Comparison of ENCODE assay signal across 26 mouse cellular contexts in the genomic region with DNA sequence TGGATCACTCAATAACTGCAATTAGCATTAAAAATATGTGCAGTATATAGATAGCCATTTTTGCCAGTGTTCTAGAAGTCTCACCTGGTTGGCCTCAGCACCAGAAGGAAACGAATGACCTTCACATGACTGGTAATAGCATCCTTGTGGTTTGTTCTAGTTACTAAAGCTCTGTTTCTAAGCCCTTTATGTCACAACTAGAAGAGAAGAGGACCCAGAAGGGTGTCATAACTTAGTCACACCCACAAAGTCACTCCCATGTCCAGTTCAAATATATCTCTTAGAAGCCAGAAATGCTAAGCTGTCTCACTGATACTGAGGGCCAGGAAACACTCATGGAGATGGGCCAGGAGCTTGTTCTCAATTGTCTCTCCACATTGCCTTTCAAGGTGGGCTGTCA.
DNase-seq lines count a peak whose midpoint lies in the region; ATAC-seq and TF ChIP-seq lines count a peak whose summit lies in the region.
"Had no signal": no experiment of that assay in that cellular context is flagged by ENCODE, and none has a peak within 500 bp of the region (broad histone marks: within the 10 kb centered on the region; RNA-seq: fewer than 3 reads in every experiment).

No protein-coding gene starts in this region.

- H3K9ac ChIP-seq in heart, adult 2 months (ENCODE audit: low read depth, low read length) = no peak overlapping the region
- H3K9ac ChIP-seq: forebrain, postnatal 0 days; heart, embryonic 12.5 days; heart, embryonic 15.5 days; hindbrain, embryonic 14.5 days had no signal

- TF ChIP-seq POLR2A in heart, adult 2 months (IDR thresholded peaks at IDR 0.05; ENCODE audit: insufficient read depth, low read depth, low read length) = no peak

- no peak for TF ChIP-seq EP300 in heart, adult 2 months (IDR thresholded peaks at IDR 0.05; ENCODE audit: insufficient read depth, low read depth, low read length)

- H3K4me1 ChIP-seq in heart, embryonic 10.5 days = no peaks in the 10 kb centered on the region
- H3K4me1 ChIP-seq in heart, adult 2 months (ENCODE audit: control insufficient read depth, insufficient read depth, low read length) = no peaks in the 10 kb centered on the region
- no peaks in the 10 kb centered on the region for H3K4me1 ChIP-seq in forebrain, embryonic 10.5 days
- H3K4me1 ChIP-seq: heart, embryonic 12.5 days had no signal

- H3K9me3 ChIP-seq in heart, embryonic 10.5 days = no peaks in the 10 kb centered on the region
- H3K9me3 ChIP-seq in forebrain, embryonic 10.5 days = no peaks in the 10 kb centered on the region
- H3K9me3 ChIP-seq: G1E; heart, embryonic 12.5 days; heart, embryonic 15.5 days had no signal

- H3K79me2 ChIP-seq in heart, adult 2 months (replicated peaks; ENCODE audit: control insufficient read depth, insufficient read depth, low read length) = no peaks in the 10 kb centered on the region

- H3K4me3 ChIP-seq in heart, embryonic 10.5 days = no peak overlapping the region
- H3K4me3 ChIP-seq in heart, adult 2 months = no peak overlapping the region
- H3K4me3 ChIP-seq in forebrain, embryonic 10.5 days = no peak overlapping the region
- H3K4me3 ChIP-seq: gastrocnemius, adult 2 months; heart, embryonic 12.5 days; heart, embryonic 15.5 days had no signal

- H3K27ac ChIP-seq in heart, embryonic 10.5 days = no peak overlapping the region
- no peak overlapping the region for H3K27ac ChIP-seq in heart, adult 2 months
- H3K27ac ChIP-seq in forebrain, embryonic 10.5 days = no peak overlapping the region
- H3K27ac ChIP-seq: gastrocnemius, adult 2 months; heart, embryonic 15.5 days; hindbrain, embryonic 14.5 days; hindbrain, postnatal 0 days had no signal

- peak; percentile 96 for ATAC-seq in megakaryocyte, adult 5-6 weeks (ENCODE audit: poor library complexity, severe bottlenecking)
- 0 out of 2 replicates have a peak, but pooled peaks have one; percentile 27 for ATAC-seq in monocyte, adult 5-6 weeks (replicated peaks; ENCODE audit: insufficient number of reproducible peaks, low FRiP score, low TSS enrichment, poor library complexity, severe bottlenecking)
- ATAC-seq: forebrain, embryonic 14.5 days; forebrain, postnatal 0 days; hindbrain, postnatal 0 days; inflammation-experienced regulatory T-cells, adult 6 months had no signal

- peak; percentile 9 for DNase-seq in heart, embryonic 10.5 days (ENCODE audit: low spot score)
- no peak for DNase-seq in heart, adult 2 months
- DNase-seq in left cerebral cortex, postnatal 10 days (ENCODE audit: extremely low spot score in 1 of 2, low spot score in 2 of 2) = no peak
- DNase-seq in layer of hippocampus, adult 9-11 months = no peak
- no peak for DNase-seq in forebrain, embryonic 10.5 days (ENCODE audit: extremely low spot score, low spot score)
- DNase-seq: adrenal gland, adult 2 months; adrenal gland, postnatal 14 days; B cell, adult 2 months; cerebellum, adult 18-20 months; cerebellum, adult 9-10 months; cerebellum, postnatal 14 days; forebrain, postnatal 0 days; gastrocnemius, adult 2 months; gastrocnemius, postnatal 14 days; heart, postnatal 10 days; heart, postnatal 4 days had no signal

- no peaks in the 10 kb centered on the region for H3K27me3 ChIP-seq in heart, embryonic 10.5 days (ENCODE audit: insufficient read depth, poor library complexity, severe bottlenecking)
- H3K27me3 ChIP-seq in heart, adult 2 months (ENCODE audit: control insufficient read depth, insufficient read depth, low read length) = no peaks in the 10 kb centered on the region
- no peaks in the 10 kb centered on the region for H3K27me3 ChIP-seq in forebrain, embryonic 10.5 days (ENCODE audit: poor library complexity, severe bottlenecking)
- H3K27me3 ChIP-seq: CH12.LX; heart, embryonic 12.5 days; heart, embryonic 15.5 days had no signal

- intact Hi-C loops in heart, adult 2 months (cut with DNase I) = no loop called here
- intact Hi-C loops in left cerebral cortex, postnatal 10 days (cut with DNase I) = no loop called here

- 84% methylated on average over 1 of the region's 1 CpGs for WGBS in heart, embryonic 10.5 days
- WGBS in heart, adult 2 months = 89% methylated on average over 1 of the region's 1 CpGs
- WGBS in forebrain, embryonic 10.5 days = 94% methylated on average over 1 of the region's 1 CpGs

- no peak for TF ChIP-seq CTCF in heart, adult 2 months (IDR thresholded peaks at IDR 0.05)

- H3K36me3 ChIP-seq in heart, embryonic 10.5 days = no peaks in the 10 kb centered on the region
- no peaks in the 10 kb centered on the region for H3K36me3 ChIP-seq in heart, adult 2 months (ENCODE audit: control insufficient read depth, insufficient read depth, low read length)
- H3K36me3 ChIP-seq in forebrain, embryonic 10.5 days (replicated peaks) = no peaks in the 10 kb centered on the region
- H3K36me3 ChIP-seq: G1E; heart, embryonic 12.5 days; heart, embryonic 15.5 days had no signal
